Mouse (Mus musculus) lung, embryonic 16.5 days (tissue): ENCODE data around the gene R3hdm1. TPM values are rescaled to one million over a fixed set of nuclear protein-coding genes. Genes with fewer than 3 reads are reported as not detected.
"Not testable (repeated sequence)": the region's sequence is repeated elsewhere in the genome, so short reads cannot be mapped to it uniquely, and the experiment has no call there.

ENCODE experiments used
- ATAC-seq: fragments of 200-750 bp; cut with Nextera tagmentation; 2 replicates; pipeline ENCODE4 v1.8.0; 2017; ENCODE audit warnings: low read depth, mild to moderate bottlenecking, moderate library complexity
- H3K27ac ChIP-seq: fragments of 300-500 bp; sonication (generic); 2 replicates; pipeline ENCODE4 v1.5.1; 2014; ENCODE audit warnings: mild to moderate bottlenecking, control low read depth, low read length
- H3K27me3 ChIP-seq: fragments of 300-500 bp; sonication (generic); 2 replicates; pipeline ENCODE4 v1.6.1; 2014; ENCODE audit warnings: low read depth, low read length, mixed read lengths; ENCODE audit not compliant: control insufficient read depth, insufficient read depth
- H3K36me3 ChIP-seq: fragments of 300-500 bp; sonication (generic); 2 replicates; pipeline ENCODE4 v1.6.1; 2014; ENCODE audit warnings: low read length; ENCODE audit not compliant: control insufficient read depth, insufficient read depth
- H3K4me1 ChIP-seq: fragments of 300-500 bp; sonication (generic); replicated peaks from 2 replicates; pipeline ENCODE4 v1.6.1; 2014; ENCODE audit warnings: low read length, mixed read lengths; ENCODE audit not compliant: control insufficient read depth, insufficient read depth
- H3K4me2 ChIP-seq: fragments of 300-500 bp; sonication (generic); 2 replicates; pipeline ENCODE4 v1.6.1; 2014; ENCODE audit warnings: low read depth, low read length, control low read depth
- H3K4me3 ChIP-seq: fragments of 300-500 bp; sonication (generic); 2 replicates; pipeline ENCODE4 v1.5.1; 2014; ENCODE audit warnings: mild to moderate bottlenecking, low read length, control low read depth
- H3K9ac ChIP-seq: fragments of 300-500 bp; sonication (generic); 2 replicates; pipeline ENCODE4 v1.6.1; 2014; ENCODE audit warnings: low read length, control low read depth
- H3K9me3 ChIP-seq: fragments of 300-500 bp; sonication (generic); 2 replicates; pipeline ENCODE4 v1.6.1; 2016; ENCODE audit warnings: low read length; ENCODE audit not compliant: control insufficient read depth
- WGBS: fragments of 180-500 bp; shearing (Covaris S2); extraction: QIAGEN DNeasy Blood & Tissue Kit; methylation state at CpG from one replicate; pipeline ENCODE4 v1.1.7; 2014; 5-methylcytosine and 5-hydroxymethylcytosine counted together
- polyA plus RNA-seq: library from polyadenylated mRNA; unstranded; fragments of >200 nt; fragmentation: Nextera tagmentation; extraction: Ambion mirVana; gene quantifications from 2 replicates; pipeline ENCODE4 v1.2.1, GENCODE M21; 2015

R3hdm1 gene
- polyA plus RNA-seq, 1 experiment from 2014 or later, result 57.1 TPM

DNA sequence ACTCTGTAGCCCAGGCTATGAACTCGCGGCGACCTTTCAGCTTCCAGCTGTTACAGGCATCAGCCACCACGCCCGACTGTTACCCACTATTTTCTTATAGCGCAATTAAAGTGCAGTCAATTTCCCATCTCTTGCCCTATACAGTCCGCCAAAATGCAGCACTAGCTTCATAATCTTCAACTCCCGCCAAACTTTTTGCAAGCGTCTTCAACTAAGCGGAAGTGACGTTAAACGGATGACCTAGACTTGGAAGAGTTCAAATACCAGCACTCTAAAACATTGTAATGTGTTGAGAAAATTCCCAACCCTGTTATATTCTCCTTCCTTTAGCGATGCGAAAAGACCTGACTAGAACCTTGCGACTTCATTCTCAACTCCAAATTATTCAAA, 855 bp upstream of the R3hdm1 start:
- Histone ChIP-seq H3K9ac (peak overlapping the region; percentile 62), H3K4me3 (peak overlapping the region; percentile 91), H3K4me2 (peak overlapping the region; percentile 59), H3K27me3 (no peaks in the 10 kb centered on the region), H3K27ac (peak overlapping the region; percentile 84), H3K9me3 (no peaks in the 10 kb centered on the region), H3K4me1 (peaks cover 6% of the 10 kb centered on the region), H3K36me3 (no peaks in the 10 kb centered on the region)
- peak; percentile 48 for ATAC-seq
- 0% methylated on average over 15 of the region's 15 CpGs for WGBS

DNA sequence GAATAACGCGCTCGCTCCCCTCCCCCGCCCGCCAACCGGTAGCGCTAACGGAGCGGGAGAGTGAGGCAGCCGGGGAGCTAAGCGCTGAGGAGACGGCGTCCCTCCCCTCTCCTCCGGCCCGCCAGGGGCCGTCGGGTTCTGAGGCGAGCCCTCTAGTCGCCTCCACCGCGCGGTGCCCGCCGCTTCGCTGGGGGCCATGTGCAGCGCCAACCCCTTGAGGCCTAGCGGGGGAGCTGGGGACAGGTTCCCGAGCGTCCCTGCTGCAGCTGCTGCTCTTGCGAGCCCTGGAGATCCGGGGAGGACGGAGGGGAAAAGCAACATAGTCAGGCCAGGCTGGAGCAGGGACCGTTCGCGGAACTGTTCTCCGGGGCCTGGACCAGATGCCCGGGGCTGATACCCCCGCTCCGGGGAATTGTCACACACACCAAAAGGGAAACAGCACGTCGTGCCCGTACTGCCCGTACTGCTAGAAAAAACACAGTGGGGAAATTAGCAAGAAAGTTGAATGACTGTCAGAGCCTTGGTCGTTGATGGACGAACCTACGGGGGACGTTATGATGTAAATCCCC, 503 bp downstream of the R3hdm1 start:
- WGBS, result under 1% methylated on average over 45 of the region's 47 CpGs
- no peaks in the 10 kb centered on the region for H3K27me3 ChIP-seq

DNA sequence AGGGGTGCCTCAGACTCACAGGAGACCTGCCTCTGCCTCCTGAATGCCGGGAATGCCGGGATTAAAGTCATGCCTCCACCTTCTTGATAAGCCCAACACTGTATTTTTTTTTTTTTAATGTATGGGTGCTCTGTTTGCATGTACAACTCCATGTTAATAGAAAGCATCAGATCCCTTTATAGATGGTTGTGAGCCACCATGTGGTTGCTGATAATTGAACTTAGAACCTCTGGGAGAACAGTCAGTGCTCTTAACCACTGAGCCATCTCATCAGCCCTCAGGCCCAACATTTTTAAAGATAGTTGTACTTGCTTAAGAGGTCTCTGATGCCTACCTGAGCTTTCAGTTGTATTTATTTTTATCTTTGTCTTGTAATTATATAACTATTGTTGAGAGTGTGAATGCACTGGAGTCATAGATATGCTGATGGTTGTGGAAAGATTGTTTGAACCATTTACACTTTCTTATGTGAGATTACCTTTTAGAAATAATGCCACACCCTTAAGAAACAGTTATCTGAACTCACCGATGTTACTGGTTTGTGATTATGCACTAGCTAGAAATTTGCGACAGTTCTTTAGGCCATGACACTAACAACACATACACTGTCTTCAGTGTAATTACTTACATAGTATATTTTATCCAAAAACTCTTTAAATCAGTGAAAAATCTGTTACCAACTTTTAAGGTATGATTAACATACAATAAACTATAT, 18.0 kb downstream of the R3hdm1 start:
- H3K27ac ChIP-seq, result no peak overlapping the region
- H3K36me3 ChIP-seq, result no peaks in the 10 kb centered on the region; the same call in 1 of the 2 replicates
- ATAC-seq, result no peak
- no peak overlapping the region for H3K4me2 ChIP-seq
- no peak overlapping the region for H3K4me3 ChIP-seq
- 90% methylated on average over 4 of the region's 4 CpGs for WGBS
- H3K9me3 ChIP-seq, result no peaks in the 10 kb centered on the region
- H3K9ac ChIP-seq, result no peak overlapping the region
- no peaks in the 10 kb centered on the region for H3K27me3 ChIP-seq
- no peaks in the 10 kb centered on the region for H3K4me1 ChIP-seq

More for the DNA sequence above, 503 bp downstream of the R3hdm1 start:
- no peaks in the 10 kb centered on the region for H3K36me3 ChIP-seq
- H3K4me3 ChIP-seq, result peak overlapping the region; percentile 91
- H3K4me1 ChIP-seq, result peaks cover 6% of the 10 kb centered on the region
- H3K9me3 ChIP-seq, result no peaks in the 10 kb centered on the region
- H3K4me2 ChIP-seq, result peak overlapping the region; percentile 88
- H3K27ac ChIP-seq, result peak overlapping the region; percentile 91
- peak; percentile 53 for ATAC-seq
- H3K9ac ChIP-seq, result peak overlapping the region; percentile 88

DNA sequence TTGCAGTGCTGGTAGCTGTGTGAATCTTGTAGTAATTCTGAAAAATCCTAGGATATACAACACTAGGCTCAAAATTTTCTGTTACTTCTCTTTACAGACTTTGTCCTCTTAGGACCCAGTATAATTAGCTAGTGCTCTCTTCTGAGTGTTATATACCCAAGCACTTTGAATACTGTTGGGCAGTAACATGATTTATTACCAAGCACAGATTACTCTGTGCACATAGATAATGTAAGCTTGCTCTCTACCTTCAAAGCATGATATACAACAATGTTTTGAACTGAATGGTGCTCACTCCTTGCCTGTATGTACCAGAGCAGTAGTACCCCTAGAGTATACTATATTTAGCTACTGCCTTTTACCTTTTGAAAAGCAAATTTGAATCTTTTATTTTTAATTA, 33.1 kb downstream of the R3hdm1 start:
- H3K27me3 ChIP-seq, H3K9me3 ChIP-seq, H3K4me3 ChIP-seq, ATAC-seq, H3K4me2 ChIP-seq, H3K4me1 ChIP-seq, H3K27ac ChIP-seq, H3K36me3 ChIP-seq, H3K9ac ChIP-seq: not testable (repeated sequence)

DNA sequence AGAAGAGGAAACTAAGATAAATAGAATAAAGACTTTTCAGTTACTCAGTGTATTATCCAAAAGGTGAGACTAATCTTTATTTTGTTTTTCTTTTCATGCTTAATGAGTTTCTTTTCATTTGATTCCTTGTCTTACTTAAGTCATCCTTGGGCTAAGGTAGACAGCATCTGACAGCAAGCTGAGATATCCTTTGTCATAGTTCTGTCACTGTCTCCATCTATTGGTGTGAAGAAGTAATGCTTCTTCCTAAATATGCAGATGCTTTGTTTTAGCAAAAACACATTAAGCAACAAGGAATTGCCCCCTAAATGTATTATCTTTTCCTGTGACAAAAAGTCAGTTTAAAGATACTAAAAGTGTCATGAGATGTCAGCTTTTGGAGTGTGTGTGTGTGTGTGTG, 37.9 kb downstream of the R3hdm1 start:
- no peak overlapping the region for H3K9ac ChIP-seq
- no peaks in the 10 kb centered on the region for H3K27me3 ChIP-seq
- no peak for ATAC-seq
- no peaks in the 10 kb centered on the region for H3K9me3 ChIP-seq
- H3K4me2 ChIP-seq, result no peak overlapping the region
- no peak overlapping the region for H3K27ac ChIP-seq
- no peak overlapping the region for H3K4me3 ChIP-seq
- H3K36me3 ChIP-seq, result no peaks in the 10 kb centered on the region
- H3K4me1 ChIP-seq, result no peaks in the 10 kb centered on the region

DNA sequence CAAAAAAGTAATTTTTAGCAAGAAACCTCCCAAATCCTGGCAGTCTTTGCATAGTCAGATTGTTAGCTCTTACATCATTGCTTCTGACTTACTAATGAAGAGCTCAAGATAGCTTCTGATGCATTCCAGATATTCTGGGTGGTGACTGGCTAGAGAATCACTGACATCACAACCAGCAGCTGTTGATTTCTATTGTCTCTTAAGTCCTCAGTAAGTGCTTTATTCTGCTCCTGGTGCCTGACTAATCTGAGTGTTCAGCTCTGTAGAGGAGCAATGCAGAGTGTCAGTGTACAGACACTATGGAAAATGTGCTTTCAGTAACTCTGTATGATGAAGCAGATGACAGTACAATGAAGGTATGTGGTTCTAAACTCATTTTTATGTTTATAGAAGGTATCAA, 38.6 kb downstream of the R3hdm1 start:
- H3K4me1 ChIP-seq, result no peaks in the 10 kb centered on the region
- no peaks in the 10 kb centered on the region for H3K27me3 ChIP-seq
- H3K4me2 ChIP-seq, result no peak overlapping the region
- no peaks in the 10 kb centered on the region for H3K9me3 ChIP-seq
- H3K9ac ChIP-seq, result no peak overlapping the region
- ATAC-seq, result no peak
- H3K36me3 ChIP-seq, result no peaks in the 10 kb centered on the region
- no peak overlapping the region for H3K27ac ChIP-seq
- H3K4me3 ChIP-seq, result no peak overlapping the region

DNA sequence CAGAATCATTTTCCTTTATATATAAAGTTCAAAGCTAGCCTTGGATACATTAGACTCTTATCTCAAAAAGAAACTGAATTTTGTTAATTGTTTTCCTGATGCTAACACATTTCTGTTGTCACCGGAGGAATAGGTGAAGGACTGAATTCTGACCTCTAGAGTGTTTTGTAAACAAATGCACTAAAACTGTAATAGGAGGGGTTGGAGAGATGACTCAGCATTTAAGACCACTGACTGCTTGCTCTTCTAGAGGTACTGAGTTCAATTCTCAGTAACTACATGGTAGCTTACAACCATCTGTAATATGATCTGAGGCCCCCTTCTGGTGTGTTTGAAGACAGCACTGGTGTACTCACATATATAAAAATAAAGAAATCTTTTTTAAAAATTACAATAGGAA, 63.9 kb downstream of the R3hdm1 start:
- H3K4me2 ChIP-seq, result no peak overlapping the region
- WGBS, result 80% methylated on average over 1 of the region's 1 CpGs
- H3K27ac ChIP-seq, result no peak overlapping the region
- H3K9ac ChIP-seq, result no peak overlapping the region
- H3K27me3 ChIP-seq, result no peaks in the 10 kb centered on the region
- H3K4me1 ChIP-seq, result no peaks in the 10 kb centered on the region
- H3K4me3 ChIP-seq, result no peak overlapping the region
- no peak for ATAC-seq
- H3K9me3 ChIP-seq, result no peaks in the 10 kb centered on the region
- no peaks in the 10 kb centered on the region for H3K36me3 ChIP-seq

DNA sequence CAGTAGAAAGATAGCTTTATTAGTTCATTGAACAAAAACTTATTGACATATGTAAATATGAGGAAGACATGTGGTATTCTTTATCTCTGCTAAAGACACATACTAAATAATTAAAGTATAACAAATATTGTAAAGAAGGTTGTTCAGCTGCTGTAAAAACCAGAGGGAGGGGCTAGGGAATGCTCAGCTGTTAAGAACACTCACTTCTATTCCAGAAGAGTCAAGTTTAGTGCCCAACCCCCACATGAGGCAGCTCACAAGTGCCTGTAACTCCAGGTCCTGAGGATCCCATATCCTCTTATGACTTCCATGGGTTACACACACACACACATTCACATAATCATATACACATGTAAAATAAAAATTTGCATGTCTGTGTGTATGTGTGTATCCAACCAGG, 67.0 kb downstream of the R3hdm1 start:
- Histone ChIP-seq H3K27me3 (no peaks in the 10 kb centered on the region), H3K27ac (no peak overlapping the region), H3K4me1 (no peaks in the 10 kb centered on the region), H3K36me3 (no peaks in the 10 kb centered on the region), H3K4me2 (no peak overlapping the region), H3K9me3 (no peaks in the 10 kb centered on the region), H3K9ac (no peak overlapping the region), H3K4me3 (no peak overlapping the region)
- no peak for ATAC-seq

DNA sequence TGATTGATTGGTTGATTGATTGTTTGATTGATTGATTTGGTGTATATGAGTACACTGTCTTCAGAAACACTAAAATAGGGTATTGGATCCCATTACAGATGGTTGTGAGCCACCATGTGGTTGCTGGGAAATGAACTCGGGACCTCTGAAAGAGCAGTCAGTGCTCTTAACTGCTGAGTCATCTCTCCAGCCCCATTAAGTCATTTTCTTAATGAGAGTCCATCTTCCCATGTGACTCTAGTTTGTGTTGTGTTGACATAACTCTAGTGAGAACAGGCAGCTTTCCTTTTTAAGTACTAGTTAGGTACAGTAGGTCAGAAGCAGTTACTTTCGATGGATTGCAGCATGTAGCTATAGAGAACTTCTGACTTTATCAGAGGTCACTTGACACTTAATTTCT, 88.3 kb downstream of the R3hdm1 start:
- H3K36me3 ChIP-seq, result peaks cover 18% of the 10 kb centered on the region
- H3K4me2 ChIP-seq, result no peak overlapping the region
- H3K27me3 ChIP-seq, result no peaks in the 10 kb centered on the region
- no peak overlapping the region for H3K27ac ChIP-seq
- H3K4me1 ChIP-seq, result no peaks in the 10 kb centered on the region
- H3K4me3 ChIP-seq, result no peak overlapping the region
- no peak overlapping the region for H3K9ac ChIP-seq
- no peaks in the 10 kb centered on the region for H3K9me3 ChIP-seq
- 55% methylated on average over 2 of the region's 2 CpGs for WGBS
- ATAC-seq, result no peak

DNA sequence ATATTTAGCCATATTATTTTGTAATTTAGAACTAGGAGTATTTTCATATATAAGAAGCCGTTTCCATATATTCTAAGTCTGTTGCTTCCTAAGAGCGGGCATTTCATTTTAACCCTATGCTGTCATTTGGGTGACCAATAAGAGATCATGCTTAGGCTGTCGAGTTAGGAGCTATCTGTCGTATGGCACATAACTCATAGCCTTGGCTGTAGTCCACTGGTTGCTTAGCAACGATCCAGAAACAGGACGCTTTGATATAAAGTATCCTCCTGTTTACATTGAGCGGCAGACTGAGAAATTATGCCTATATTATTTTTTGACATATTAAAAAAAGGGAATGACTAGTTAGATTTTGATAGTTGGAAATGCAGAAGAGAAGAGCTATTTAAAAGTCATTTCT, 89.3 kb downstream of the R3hdm1 start:
- Histone ChIP-seq H3K4me3 (no peak overlapping the region), H3K4me2 (no peak overlapping the region), H3K4me1 (no peaks in the 10 kb centered on the region), H3K36me3 (peaks cover 15% of the 10 kb centered on the region), H3K9ac (no peak overlapping the region), H3K27ac (no peak overlapping the region), H3K9me3 (no peaks in the 10 kb centered on the region), H3K27me3 (no peaks in the 10 kb centered on the region)
- 45% methylated on average over 7 of the region's 7 CpGs for WGBS
- ATAC-seq, result no peak
